Mouse (Mus musculus): ENCODE data around the gene Pptc7. TPM values are rescaled to one million over a fixed set of nuclear protein-coding genes. Genes with fewer than 3 reads are reported as not detected.

Pptc7 gene
- 9.5 and 10.1 TPM in 2 replicates for polyA plus RNA-seq (2014; fragmentation: Nextera tagmentation; extraction: Ambion mirVana)

DNA sequence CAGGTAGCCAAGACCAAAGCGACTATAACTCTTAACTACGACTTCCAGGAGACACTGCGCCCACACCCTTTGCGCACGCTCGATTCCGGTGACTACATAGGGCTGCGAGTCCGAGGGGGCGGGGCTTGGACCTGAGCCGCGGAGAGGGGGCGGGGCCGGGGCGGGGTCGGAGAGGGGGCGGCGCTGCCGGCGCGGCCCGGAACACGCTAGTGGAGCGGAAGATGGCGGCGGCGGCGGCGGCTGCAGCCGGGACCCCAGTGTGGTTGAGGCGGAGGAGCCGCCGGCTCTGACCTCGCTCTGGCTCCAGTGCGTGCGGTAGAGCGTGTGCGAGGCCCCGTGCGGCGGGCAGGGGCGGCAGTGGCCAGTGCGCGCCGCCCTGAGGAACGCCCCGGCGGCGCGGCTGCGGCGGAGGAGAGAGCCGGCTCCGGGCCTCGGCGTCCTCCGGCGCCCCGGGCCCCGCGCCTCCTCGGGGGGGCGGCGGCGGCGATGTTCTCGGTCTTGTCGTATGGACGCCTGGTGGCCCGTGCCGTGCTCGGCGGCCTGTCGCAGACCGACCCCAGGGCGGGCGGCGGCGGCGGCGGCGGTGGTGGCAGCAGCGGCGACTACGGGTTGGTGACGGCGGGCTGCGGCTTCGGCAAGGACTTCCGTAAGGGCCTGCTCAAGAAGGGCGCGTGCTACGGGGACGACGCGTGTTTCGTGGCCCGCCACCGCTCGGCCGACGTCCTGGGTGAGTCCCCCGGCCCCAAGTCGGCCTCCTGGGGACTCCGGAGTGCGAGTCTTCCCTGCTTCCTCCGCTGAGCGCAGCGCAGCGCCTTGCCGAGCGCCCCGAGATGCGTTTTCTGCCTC, at the start of gene Pptc7:
Gene Pptc7, plus strand, starts transcription at position 183 of the 846 bp plus-strand sequence.
- no peaks in the 10 kb centered on the region for H3K9me3 ChIP-seq (ENCODE audit: low read depth, low read length)
- no peak for TF ChIP-seq CTCF (IDR thresholded peaks at IDR 0.05; ENCODE audit: low read depth)
- H3K9ac ChIP-seq, result peak within 1 kb of the TSS; percentile 76
- H3K4me1 ChIP-seq (ENCODE audit: insufficient read depth), result peaks cover 20% of the 10 kb centered on the region
- no peaks in the 10 kb centered on the region for H3K36me3 ChIP-seq (ENCODE audit: insufficient read depth)
- peak within 1 kb of the TSS; percentile 83 for H3K4me2 ChIP-seq
- WGBS, result under 1% methylated on average over 68 of the region's 114 CpGs
- peak within 1 kb of the TSS; percentile 99 for H3K4me3 ChIP-seq (ENCODE audit: low read depth, low read length)
- peak within 1 kb of the TSS; percentile 74; the same call in 1 of the 2 replicates for H3K27ac ChIP-seq (ENCODE audit: low read depth)
- no peaks in the 10 kb centered on the region for H3K27me3 ChIP-seq (ENCODE audit: insufficient read depth, low read length)
- DNase-seq, result peak; percentile 93
- ATAC-seq (ENCODE audit: insufficient read depth), result peak; percentile 90

DNA sequence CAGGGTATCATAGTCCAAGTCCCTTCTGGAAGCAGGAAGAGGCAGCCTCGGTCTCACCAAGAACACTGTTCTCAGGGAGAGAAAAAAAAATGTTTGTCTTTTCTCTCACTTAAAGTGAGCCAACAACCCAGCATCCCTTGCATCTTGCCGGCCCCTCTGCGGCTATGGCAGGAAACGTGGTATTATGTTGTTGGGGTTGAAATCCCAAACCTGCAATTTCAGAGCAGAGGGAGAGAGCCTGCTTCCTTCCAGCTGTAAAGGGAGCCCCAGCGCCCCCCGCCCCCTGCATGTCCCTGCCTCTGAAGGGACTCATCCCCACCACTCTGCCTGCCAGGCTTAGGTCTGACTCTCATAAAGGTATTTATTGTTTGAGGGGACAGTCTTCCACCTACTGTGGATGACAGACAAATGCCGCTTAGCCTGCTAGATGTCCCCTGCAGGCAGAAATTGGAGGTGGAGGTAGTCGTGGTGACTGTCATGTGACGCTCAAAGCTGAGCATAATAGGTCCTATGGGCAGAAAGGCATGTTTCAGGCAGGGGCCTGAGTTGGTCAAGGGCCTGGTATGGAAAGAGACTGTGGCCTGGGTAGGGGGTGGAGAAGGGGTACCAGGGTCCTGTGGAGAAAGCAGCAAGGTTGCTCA, 48.8 kb upstream of the Pptc7 start:
- TF ChIP-seq CTCF (IDR thresholded peaks at IDR 0.05; ENCODE audit: low read depth), result no peak; the same call in 1 of the 2 replicates
- H3K9me3 ChIP-seq (ENCODE audit: low read depth, low read length), result no peaks in the 10 kb centered on the region
- no peak overlapping the region for H3K27ac ChIP-seq (ENCODE audit: low read depth)
- H3K4me2 ChIP-seq, result no peak overlapping the region
- H3K36me3 ChIP-seq (ENCODE audit: insufficient read depth), result peaks cover 3% of the 10 kb centered on the region; the same call in 1 of the 2 replicates
- H3K9ac ChIP-seq, result no peak overlapping the region
- DNase-seq (peak; percentile 21), ATAC-seq (ENCODE audit: insufficient read depth) (no peak)
- WGBS, result 59% methylated on average over 9 of the region's 9 CpGs
- H3K4me1 ChIP-seq (ENCODE audit: insufficient read depth), result no peaks in the 10 kb centered on the region
- no peaks in the 10 kb centered on the region for H3K27me3 ChIP-seq (ENCODE audit: insufficient read depth, low read length)
- no peak overlapping the region for H3K4me3 ChIP-seq (ENCODE audit: low read depth, low read length)

DNA sequence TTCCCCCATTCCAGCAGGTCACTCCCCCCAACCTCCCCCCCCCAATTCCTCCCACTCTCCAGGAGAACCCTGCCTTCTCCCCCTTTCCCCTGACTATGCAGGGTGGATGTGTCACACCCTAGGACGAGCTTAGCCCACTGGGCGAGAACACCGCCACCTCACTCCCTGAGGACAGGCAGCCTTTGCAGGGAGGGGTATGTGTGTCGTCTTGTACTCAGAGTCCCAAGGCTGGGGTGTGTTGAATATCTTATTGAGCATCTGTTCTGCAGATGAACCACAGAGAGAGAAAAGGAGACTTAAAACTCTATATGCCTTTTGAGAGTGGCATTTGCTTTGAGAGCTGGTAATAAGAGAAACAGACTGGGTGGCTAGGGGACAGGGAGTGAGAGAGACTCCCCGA, 47.0 kb upstream of the Pptc7 start:
- Histone ChIP-seq H3K9me3 (ENCODE audit: low read depth, low read length) (no peaks in the 10 kb centered on the region), H3K36me3 (ENCODE audit: insufficient read depth) (peaks cover 18% of the 10 kb centered on the region; the same call in 1 of the 2 replicates), H3K4me3 (ENCODE audit: low read depth, low read length) (no peak overlapping the region), H3K4me2 (no peak overlapping the region), H3K27me3 (ENCODE audit: insufficient read depth, low read length) (no peaks in the 10 kb centered on the region), H3K27ac (ENCODE audit: low read depth) (no peak overlapping the region), H3K9ac (no peak overlapping the region), H3K4me1 (ENCODE audit: insufficient read depth) (no peaks in the 10 kb centered on the region)
- DNase-seq (no peak), ATAC-seq (ENCODE audit: insufficient read depth) (no peak)
- WGBS, result 72% methylated on average over 5 of the region's 5 CpGs
- no peak for TF ChIP-seq CTCF (IDR thresholded peaks at IDR 0.05; ENCODE audit: low read depth)

DNA sequence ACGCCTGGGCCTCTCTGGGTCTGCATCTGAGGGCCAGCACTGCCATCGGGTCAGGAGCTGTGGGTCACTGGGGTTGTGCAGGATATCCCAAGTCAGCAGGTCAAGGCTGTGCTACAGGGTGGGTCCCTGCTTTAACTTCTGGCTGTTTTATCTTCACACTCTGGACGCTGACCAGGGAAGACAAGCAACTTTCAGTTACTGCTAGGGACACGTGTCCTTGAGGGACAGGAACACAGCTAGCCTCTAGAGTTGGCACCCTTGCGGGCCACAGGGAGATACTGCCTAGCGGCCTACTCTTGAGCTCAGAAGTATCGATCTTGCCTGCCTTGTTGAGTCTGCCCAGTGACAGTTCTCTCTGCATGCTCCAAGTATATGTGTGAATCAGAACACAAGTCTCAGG, 44.5 kb upstream of the Pptc7 start:
- Histone ChIP-seq H3K4me2 (no peak overlapping the region), H3K27me3 (ENCODE audit: insufficient read depth, low read length) (no peaks in the 10 kb centered on the region), H3K36me3 (ENCODE audit: insufficient read depth) (peaks cover 22% of the 10 kb centered on the region; the same call in 1 of the 2 replicates), H3K4me1 (ENCODE audit: insufficient read depth) (no peaks in the 10 kb centered on the region), H3K9me3 (ENCODE audit: low read depth, low read length) (no peaks in the 10 kb centered on the region), H3K27ac (ENCODE audit: low read depth) (no peak overlapping the region), H3K9ac (no peak overlapping the region), H3K4me3 (ENCODE audit: low read depth, low read length) (no peak overlapping the region)
- no peak for DNase-seq
- TF ChIP-seq CTCF (IDR thresholded peaks at IDR 0.05; ENCODE audit: low read depth), result no peak
- WGBS, result 75% methylated on average over 7 of the region's 7 CpGs
- no peak for ATAC-seq (ENCODE audit: insufficient read depth)

DNA sequence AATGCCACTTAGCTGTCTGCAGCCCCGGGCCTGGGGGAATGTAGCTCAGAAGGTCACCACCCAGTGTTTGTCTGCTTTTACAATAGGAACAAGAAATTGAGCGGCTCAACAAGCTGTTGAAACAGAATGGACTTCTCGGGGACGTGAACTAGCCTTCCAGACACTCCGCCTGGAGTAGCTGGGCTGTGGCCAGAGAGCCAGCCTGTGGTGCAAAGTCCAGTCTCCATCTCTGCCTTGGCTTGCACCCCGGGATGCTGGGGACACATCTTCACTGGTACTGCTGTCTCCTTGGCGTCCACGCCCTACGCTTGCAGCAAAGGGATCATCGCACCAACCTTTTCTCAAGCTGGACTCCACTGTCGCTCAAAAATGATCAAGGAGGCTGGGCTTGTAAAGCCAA, 43.6 kb upstream of the Pptc7 start:
- Histone ChIP-seq H3K27ac (ENCODE audit: low read depth) (no peak overlapping the region), H3K9me3 (ENCODE audit: low read depth, low read length) (no peaks in the 10 kb centered on the region), H3K9ac (no peak overlapping the region), H3K4me3 (ENCODE audit: low read depth, low read length) (no peak overlapping the region), H3K4me1 (ENCODE audit: insufficient read depth) (no peaks in the 10 kb centered on the region), H3K27me3 (ENCODE audit: insufficient read depth, low read length) (no peaks in the 10 kb centered on the region), H3K36me3 (ENCODE audit: insufficient read depth) (peaks cover 22% of the 10 kb centered on the region; the same call in 1 of the 2 replicates), H3K4me2 (no peak overlapping the region)
- DNase-seq (no peak), ATAC-seq (ENCODE audit: insufficient read depth) (no peak)
- WGBS, result 87% methylated on average over 11 of the region's 11 CpGs
- no peak for TF ChIP-seq CTCF (IDR thresholded peaks at IDR 0.05; ENCODE audit: low read depth)

DNA sequence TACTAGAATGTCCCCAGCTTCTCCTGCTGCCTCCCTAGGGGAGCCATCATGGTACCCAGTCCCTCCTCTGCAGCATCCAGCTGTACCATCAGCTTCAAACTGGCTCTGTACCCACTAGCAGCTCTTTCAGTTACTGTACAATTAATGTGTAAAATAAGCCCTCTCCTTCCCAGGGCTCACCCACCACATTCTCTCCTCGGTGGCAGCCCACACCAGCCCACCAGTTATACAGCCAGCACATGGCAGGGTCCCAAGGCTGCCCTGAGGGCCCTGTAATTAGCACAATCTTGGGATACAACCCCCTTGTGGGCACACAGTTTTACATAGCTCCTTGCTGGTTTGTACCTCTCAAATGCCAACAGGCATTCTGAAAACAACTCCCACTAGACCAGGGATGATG, 43.2 kb upstream of the Pptc7 start:
- H3K9me3 ChIP-seq (ENCODE audit: low read depth, low read length), result no peaks in the 10 kb centered on the region
- DNase-seq (no peak), ATAC-seq (ENCODE audit: insufficient read depth) (no peak)
- H3K27ac ChIP-seq (ENCODE audit: low read depth), result no peak overlapping the region
- H3K9ac ChIP-seq, result no peak overlapping the region
- no peak for TF ChIP-seq CTCF (IDR thresholded peaks at IDR 0.05; ENCODE audit: low read depth)
- H3K4me2 ChIP-seq, result no peak overlapping the region
- WGBS, result 81% methylated on average over 1 of the region's 1 CpGs
- no peaks in the 10 kb centered on the region for H3K27me3 ChIP-seq (ENCODE audit: insufficient read depth, low read length)
- no peaks in the 10 kb centered on the region for H3K4me1 ChIP-seq (ENCODE audit: insufficient read depth)
- no peak overlapping the region for H3K4me3 ChIP-seq (ENCODE audit: low read depth, low read length)
- peaks cover 25% of the 10 kb centered on the region; the same call in 1 of the 2 replicates for H3K36me3 ChIP-seq (ENCODE audit: insufficient read depth)

DNA sequence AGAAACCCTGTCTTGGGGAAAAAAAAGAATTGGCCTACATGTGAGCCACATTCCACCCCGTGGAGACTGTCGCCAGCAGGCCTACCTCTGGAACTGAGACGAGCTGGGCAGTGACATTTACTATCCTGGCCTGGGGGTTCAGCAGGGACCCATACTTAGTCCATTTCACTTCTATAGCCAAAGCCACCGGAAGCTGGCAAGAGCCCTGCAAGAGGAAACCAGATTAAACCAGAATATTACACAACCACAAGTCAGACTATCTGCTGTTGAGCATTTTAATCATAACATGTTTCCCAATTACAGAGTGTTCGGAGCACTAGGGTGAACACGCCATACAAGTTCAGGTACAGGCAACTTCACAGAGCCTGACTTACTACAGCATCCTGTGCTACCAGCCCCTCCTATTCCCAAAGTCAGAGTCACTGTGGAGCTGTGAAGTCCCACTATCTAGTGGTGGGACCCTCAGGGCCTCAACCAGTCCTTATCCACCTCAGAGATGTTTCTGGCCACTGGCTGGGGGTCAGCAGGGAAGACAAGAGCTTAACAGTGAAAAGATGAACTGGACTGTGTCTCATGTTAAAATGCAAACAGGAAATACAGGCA, 41.5 kb upstream of the Pptc7 start:
- Histone ChIP-seq H3K9me3 (ENCODE audit: low read depth, low read length) (no peaks in the 10 kb centered on the region), H3K9ac (no peak overlapping the region), H3K4me3 (ENCODE audit: low read depth, low read length) (no peak overlapping the region), H3K36me3 (ENCODE audit: insufficient read depth) (peaks cover 25% of the 10 kb centered on the region; the same call in 1 of the 2 replicates), H3K4me2 (no peak overlapping the region), H3K27ac (ENCODE audit: low read depth) (no peak overlapping the region), H3K27me3 (ENCODE audit: insufficient read depth, low read length) (no peaks in the 10 kb centered on the region), H3K4me1 (ENCODE audit: insufficient read depth) (no peaks in the 10 kb centered on the region)
- TF ChIP-seq CTCF (IDR thresholded peaks at IDR 0.05; ENCODE audit: low read depth), result no peak
- WGBS, result 86% methylated on average over 6 of the region's 6 CpGs
- DNase-seq (no peak), ATAC-seq (ENCODE audit: insufficient read depth) (no peak)

All from lung, embryonic 14.5 days (tissue).